Mouse (Mus musculus) ES-E14 (cell line): Measurements from ENCODE around the gene Rab26.

ENCODE experiments used
- CHD2 ChIP-seq: IDR thresholded peaks from 2 replicates; pipeline ENCODE4 v1.6.1; 2014; ENCODE audit warnings: mild to moderate bottlenecking, low read depth, low read length, inconsistent platforms
- HCFC1 ChIP-seq: IDR thresholded peaks from 2 replicates; pipeline ENCODE4 v1.6.1; 2012; ENCODE audit warnings: low read length, inconsistent platforms, borderline replicate concordance; ENCODE audit not compliant: insufficient read depth
- ZC3H11A ChIP-seq: IDR thresholded peaks from 2 replicates; pipeline ENCODE4 v1.6.1; 2012; ENCODE audit warnings: low read depth, mild to moderate bottlenecking, inconsistent platforms, low read length, borderline replicate concordance
- ZNF384 ChIP-seq: IDR thresholded peaks from 2 replicates; pipeline ENCODE4 v1.6.1; 2012; ENCODE audit warnings: low read depth, low read length, inconsistent platforms

DNA sequence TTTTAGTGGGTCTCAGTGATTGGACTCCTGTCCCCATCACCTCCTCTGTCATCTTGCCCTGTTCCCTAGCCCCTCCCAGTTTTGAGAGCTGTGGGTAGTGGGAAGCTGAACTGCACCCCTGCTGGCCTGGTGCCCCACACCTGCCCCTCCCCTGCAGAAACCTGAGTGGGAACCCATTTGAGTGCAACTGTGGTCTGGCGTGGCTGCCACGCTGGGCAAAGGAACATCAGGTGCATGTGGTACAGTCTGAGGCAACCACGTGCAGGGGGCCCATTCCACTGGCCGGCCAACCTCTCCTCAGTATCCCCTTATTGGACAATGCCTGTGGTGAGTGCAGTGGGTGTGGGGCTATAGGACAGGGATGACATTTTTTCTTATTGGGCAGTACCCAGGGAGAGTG, 30.4 kb upstream of the Rab26 start:
- no peak for TF ChIP-seq HCFC1
- TF ChIP-seq ZC3H11A = no peak
- TF ChIP-seq CHD2 = no peak
- TF ChIP-seq ZNF384 = no peak
